Mouse (Mus musculus) midbrain, embryonic 11.5 days (tissue): ENCODE results near the gene Pmp22. TPM values are rescaled to one million over a fixed set of nuclear protein-coding genes. Genes with fewer than 3 reads are reported as not detected.
A peak's percentile ranks its signal among the peaks of the same experiment; 100 is the strongest.

Experiments used
- ATAC-seq: fragments of 200-750 bp; cut with Nextera tagmentation; 2 replicates; pipeline ENCODE4 v1.8.0; 2017; ENCODE audit warnings: moderate TSS enrichment, moderate library complexity; ENCODE audit not compliant: low FRiP score
- DNase-seq: peaks from one replicate; pipeline ENCODE4 v3.0.0; 2015; ENCODE audit warnings: low spot score; ENCODE audit errors: missing footprints
- H3K27ac ChIP-seq: fragments of 300-500 bp; sonication (generic); 2 replicates; pipeline ENCODE4 v1.5.1; 2014; ENCODE audit warnings: low read depth, low read length
- H3K27me3 ChIP-seq: fragments of 300-500 bp; sonication (generic); 2 replicates; pipeline ENCODE4 v1.6.1; 2014; ENCODE audit warnings: mild to moderate bottlenecking, low read length, moderate library complexity, mixed read lengths; ENCODE audit not compliant: control insufficient read depth, insufficient read depth
- H3K36me3 ChIP-seq: fragments of 300-500 bp; sonication (generic); 2 replicates; pipeline ENCODE4 v1.6.1; 2014; ENCODE audit warnings: mild to moderate bottlenecking, low read length, moderate library complexity, mixed read lengths; ENCODE audit not compliant: control insufficient read depth, insufficient read depth
- H3K4me1 ChIP-seq: fragments of 300-500 bp; sonication (generic); 2 replicates; pipeline ENCODE4 v1.6.1; 2014; ENCODE audit warnings: low read length; ENCODE audit not compliant: control insufficient read depth, insufficient read depth
- H3K4me2 ChIP-seq: fragments of 300-500 bp; sonication (generic); 2 replicates; pipeline ENCODE4 v1.6.1; 2014; ENCODE audit warnings: mild to moderate bottlenecking, moderate library complexity
- H3K4me3 ChIP-seq: fragments of 300-500 bp; sonication (generic); 2 replicates; pipeline ENCODE4 v1.5.1; 2014; ENCODE audit warnings: low read depth, low read length
- H3K9ac ChIP-seq: fragments of 300-500 bp; sonication (generic); 2 replicates; pipeline ENCODE4 v1.6.1; 2014; ENCODE audit warnings: low read length
- H3K9me3 ChIP-seq: fragments of 300-500 bp; sonication (generic); 2 replicates; pipeline ENCODE4 v1.6.1; 2016; ENCODE audit warnings: low read length; ENCODE audit not compliant: control insufficient read depth
- WGBS: fragments of 180-500 bp; shearing (Covaris S2); extraction: QIAGEN DNeasy Blood & Tissue Kit; methylation state at CpG from one replicate; pipeline ENCODE4 v1.1.7; 2014; 5-methylcytosine and 5-hydroxymethylcytosine counted together
- polyA plus RNA-seq: library from polyadenylated mRNA; unstranded; fragments of >200 nt; fragmentation: Nextera tagmentation; extraction: Ambion mirVana; gene quantifications from 2 replicates; pipeline ENCODE4 v1.2.1, GENCODE M21; 2014

Pmp22 gene
- polyA plus RNA-seq, 1 experiment from 2014 or later: 34.9 TPM

GRCm38 (mm10) chr11:63103256-63103655 is 25.5 kb upstream of the Pmp22 start:
- Histone ChIP-seq H3K9ac (no peak overlapping the region), H3K27ac (no peak overlapping the region), H3K4me2 (no peak overlapping the region), H3K9me3 (no peaks in the 10 kb centered on the region), H3K4me3 (no peak overlapping the region), H3K36me3 (no peaks in the 10 kb centered on the region), H3K4me1 (no peaks in the 10 kb centered on the region), H3K27me3 (no peaks in the 10 kb centered on the region)
- WGBS: 89% methylated on average over 7 of the region's 7 CpGs
- no peak for ATAC-seq
- DNase-seq: no peak

GRCm38 (mm10) chr11:63104026-63104425 is 24.8 kb upstream of the Pmp22 start:
- WGBS: 96% methylated on average over 2 of the region's 2 CpGs
- H3K27me3 ChIP-seq: no peaks in the 10 kb centered on the region
- H3K27ac ChIP-seq: no peak overlapping the region
- DNase-seq (no peak), ATAC-seq (no peak)
- H3K4me3 ChIP-seq: no peak overlapping the region
- no peaks in the 10 kb centered on the region for H3K4me1 ChIP-seq
- no peak overlapping the region for H3K4me2 ChIP-seq
- no peaks in the 10 kb centered on the region for H3K36me3 ChIP-seq
- no peak overlapping the region for H3K9ac ChIP-seq
- no peaks in the 10 kb centered on the region for H3K9me3 ChIP-seq

DNA sequence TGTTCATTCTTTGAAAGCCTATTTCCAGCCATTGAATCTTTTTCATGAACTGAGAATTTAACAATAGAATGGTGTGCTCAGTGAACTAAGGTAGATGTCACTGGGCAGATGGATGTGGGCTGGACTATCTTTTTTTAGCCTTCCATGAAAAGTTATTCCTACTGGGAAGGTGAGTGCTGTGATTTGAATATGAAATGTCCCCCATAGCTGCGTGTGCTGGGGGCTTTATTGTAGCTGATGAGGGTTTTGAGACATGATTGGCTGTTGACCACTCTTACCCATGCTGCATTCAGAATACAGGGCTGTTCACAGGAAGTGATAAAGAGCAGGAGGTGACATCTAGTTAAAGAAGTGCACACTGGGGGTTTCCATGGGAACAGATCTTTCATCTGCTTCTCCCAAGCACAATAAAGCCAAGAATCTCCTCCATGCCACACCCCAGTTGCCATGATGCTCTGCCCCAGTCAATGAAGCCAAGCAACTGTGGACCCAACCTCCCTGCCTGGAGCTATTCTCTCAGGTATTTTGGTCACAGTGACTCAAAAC is 19.5 kb upstream of the Pmp22 start:
- DNase-seq (peak; percentile 66), ATAC-seq (no peak)
- Histone ChIP-seq H3K9me3 (no peaks in the 10 kb centered on the region), H3K9ac (no peak overlapping the region), H3K4me2 (no peak overlapping the region), H3K4me1 (no peaks in the 10 kb centered on the region), H3K27ac (no peak overlapping the region), H3K27me3 (no peaks in the 10 kb centered on the region), H3K36me3 (no peaks in the 10 kb centered on the region), H3K4me3 (no peak overlapping the region)
- 66% methylated on average over 1 of the region's 1 CpGs for WGBS

DNA sequence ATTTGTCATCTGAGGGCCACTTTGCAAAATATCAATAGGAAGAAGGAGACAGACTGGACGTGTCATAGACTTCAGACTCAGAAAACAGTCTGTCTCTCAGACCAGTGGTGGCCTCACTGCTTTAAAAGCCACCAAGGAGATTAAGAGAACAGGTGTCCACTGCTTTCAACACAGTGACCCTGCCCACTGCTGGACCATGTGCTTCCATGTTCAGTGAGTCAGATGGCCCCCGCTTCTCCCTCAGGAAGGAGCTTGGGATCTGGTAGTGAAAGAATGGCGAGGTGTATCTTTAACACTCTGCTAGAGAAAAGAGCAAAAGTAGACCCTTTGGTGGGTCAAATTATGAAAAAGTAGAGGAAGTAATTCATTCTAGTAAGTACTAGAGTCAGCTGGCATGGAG is 18.5 kb upstream of the Pmp22 start:
- no peaks in the 10 kb centered on the region for H3K4me1 ChIP-seq
- 88% methylated on average over 3 of the region's 3 CpGs for WGBS
- no peak overlapping the region for H3K27ac ChIP-seq
- no peak overlapping the region for H3K4me2 ChIP-seq
- H3K36me3 ChIP-seq: no peaks in the 10 kb centered on the region
- no peaks in the 10 kb centered on the region for H3K9me3 ChIP-seq
- DNase-seq: no peak
- ATAC-seq: no peak
- no peak overlapping the region for H3K4me3 ChIP-seq
- no peaks in the 10 kb centered on the region for H3K27me3 ChIP-seq
- H3K9ac ChIP-seq: no peak overlapping the region

DNA sequence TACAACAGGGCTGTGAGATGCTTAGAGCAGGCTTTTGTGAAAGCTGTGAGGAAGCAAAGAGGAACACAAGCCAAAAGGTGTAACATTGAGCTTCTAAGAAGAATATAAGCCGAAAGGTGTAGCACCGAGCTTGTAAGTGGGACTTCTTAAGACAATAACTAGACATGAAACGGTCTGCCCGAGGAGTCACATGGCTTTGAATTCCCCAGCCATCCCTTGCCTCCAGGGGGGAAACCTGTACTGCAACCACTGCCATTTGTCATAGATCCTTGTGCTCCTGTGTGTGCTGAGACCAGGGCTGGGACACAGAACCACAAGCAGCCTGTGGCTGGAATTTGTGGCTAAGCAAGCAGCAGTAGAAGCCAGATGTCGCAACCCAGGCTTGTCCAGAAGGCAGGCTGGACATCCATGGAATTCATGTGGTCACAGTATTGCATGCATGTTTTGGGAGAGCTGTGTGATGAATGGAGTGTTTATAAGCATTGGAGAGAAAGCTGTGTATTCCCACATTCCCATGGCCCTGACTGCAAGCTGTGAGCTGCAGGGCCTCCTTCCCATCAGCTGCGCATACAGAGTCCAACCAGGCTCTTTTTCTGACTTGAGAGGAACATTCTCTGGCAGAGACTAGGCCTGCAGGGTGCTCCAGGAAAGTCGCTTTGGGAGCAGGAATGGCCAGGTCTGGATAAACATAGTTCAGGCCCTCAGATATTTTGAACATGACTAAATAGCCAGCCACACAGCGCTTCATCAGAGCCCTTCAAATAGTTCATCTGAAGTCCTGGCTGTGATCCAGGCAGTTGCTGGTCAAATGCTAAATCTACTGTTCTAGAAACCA is 13.8 kb upstream of the Pmp22 start:
- no peak for ATAC-seq
- no peak overlapping the region for H3K4me2 ChIP-seq
- no peak overlapping the region for H3K9ac ChIP-seq
- no peak overlapping the region for H3K4me3 ChIP-seq
- H3K9me3 ChIP-seq: no peaks in the 10 kb centered on the region
- no peaks in the 10 kb centered on the region for H3K27me3 ChIP-seq
- no peaks in the 10 kb centered on the region for H3K4me1 ChIP-seq
- DNase-seq: peak; percentile 39
- H3K27ac ChIP-seq: no peak overlapping the region
- 86% methylated on average over 8 of the region's 8 CpGs for WGBS
- no peaks in the 10 kb centered on the region for H3K36me3 ChIP-seq

GRCm38 (mm10) chr11:63116652-63117051 is 12.1 kb upstream of the Pmp22 start:
- 90% methylated on average over 5 of the region's 5 CpGs for WGBS
- no peaks in the 10 kb centered on the region for H3K27me3 ChIP-seq

DNA sequence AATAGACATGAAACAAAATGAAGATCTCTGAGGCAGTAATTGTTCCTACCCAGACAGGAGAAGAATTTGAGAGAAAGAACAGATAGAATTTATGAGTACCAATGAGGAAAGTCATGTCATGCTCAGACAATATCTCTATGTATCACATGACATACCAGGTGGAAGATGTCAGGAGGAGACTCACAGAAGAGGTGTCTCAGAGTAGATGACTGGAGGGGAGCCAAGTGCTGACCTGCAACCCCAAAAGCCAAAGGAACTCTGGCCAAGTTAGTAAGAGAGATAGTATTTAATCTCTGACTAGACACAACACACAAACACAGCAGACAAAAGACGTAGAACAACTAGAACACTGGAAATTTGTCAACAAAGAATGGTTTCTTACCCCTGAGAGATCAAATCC is 11.5 kb upstream of the Pmp22 start:
- 81% methylated on average over 1 of the region's 1 CpGs for WGBS
- Histone ChIP-seq H3K4me2 (no peak overlapping the region), H3K4me1 (no peaks in the 10 kb centered on the region), H3K9ac (no peak overlapping the region), H3K9me3 (no peaks in the 10 kb centered on the region), H3K36me3 (no peaks in the 10 kb centered on the region), H3K4me3 (no peak overlapping the region), H3K27me3 (no peaks in the 10 kb centered on the region), H3K27ac (no peak overlapping the region)
- DNase-seq: no peak
- ATAC-seq: no peak

More at GRCm38 (mm10) chr11:63116652-63117051, 12.1 kb upstream of the Pmp22 start:
- H3K4me3 ChIP-seq: no peak overlapping the region
- DNase-seq: peak; percentile 57
- H3K4me2 ChIP-seq: no peak overlapping the region
- no peaks in the 10 kb centered on the region for H3K9me3 ChIP-seq
- no peak for ATAC-seq
- H3K27ac ChIP-seq: no peak overlapping the region
- H3K9ac ChIP-seq: no peak overlapping the region
- H3K36me3 ChIP-seq: no peaks in the 10 kb centered on the region
- H3K4me1 ChIP-seq: no peaks in the 10 kb centered on the region

DNA sequence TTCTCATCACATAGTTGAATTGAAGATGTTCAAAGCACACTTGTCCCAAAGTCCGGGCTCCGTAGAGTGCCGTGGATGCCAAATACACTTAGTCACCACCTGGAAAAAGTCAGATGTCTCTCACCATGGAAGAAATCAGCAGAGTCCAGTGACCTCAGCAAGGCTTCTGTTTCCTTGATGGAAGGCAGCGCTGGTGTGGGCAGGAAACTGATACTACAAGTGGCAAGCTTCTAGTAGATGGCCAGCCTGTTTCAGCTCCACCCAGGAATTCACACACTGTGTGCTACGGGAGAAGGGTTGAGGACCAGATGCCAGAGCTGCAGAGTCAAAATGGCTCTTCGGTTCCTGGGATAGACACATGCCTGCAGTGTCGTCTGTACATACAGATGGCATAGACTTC is 9.0 kb upstream of the Pmp22 start:
- Histone ChIP-seq H3K9me3 (no peaks in the 10 kb centered on the region), H3K27ac (no peak overlapping the region), H3K4me2 (no peak overlapping the region), H3K4me3 (no peak overlapping the region), H3K27me3 (no peaks in the 10 kb centered on the region), H3K4me1 (no peaks in the 10 kb centered on the region), H3K9ac (no peak overlapping the region), H3K36me3 (no peaks in the 10 kb centered on the region)
- ATAC-seq (no peak), DNase-seq (no peak)
- 86% methylated on average over 7 of the region's 7 CpGs for WGBS

DNA sequence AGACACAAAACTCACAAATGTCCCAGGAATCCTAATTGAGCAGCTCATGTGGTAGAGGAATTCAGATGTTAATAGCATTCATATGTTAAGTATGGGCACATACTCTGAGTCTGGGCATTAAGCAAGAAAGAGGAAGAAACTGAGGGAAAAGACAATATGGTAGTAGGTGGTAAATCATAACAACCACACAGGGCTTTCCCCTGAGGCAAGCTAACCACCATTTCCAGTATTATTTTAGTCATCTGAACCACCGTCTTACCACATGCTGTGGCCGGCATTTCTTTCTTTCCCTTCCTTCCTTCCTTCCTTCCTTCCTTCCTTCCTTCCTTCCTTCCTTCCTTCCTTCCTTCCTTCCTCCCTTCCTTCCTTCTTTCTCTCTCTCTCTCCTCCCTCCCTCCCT is 6.5 kb upstream of the Pmp22 start:
- no peaks in the 10 kb centered on the region for H3K9me3 ChIP-seq
- no peaks in the 10 kb centered on the region for H3K4me1 ChIP-seq
- no peaks in the 10 kb centered on the region for H3K36me3 ChIP-seq
- H3K9ac ChIP-seq: no peak overlapping the region
- H3K27me3 ChIP-seq: no peaks in the 10 kb centered on the region
- H3K27ac ChIP-seq: no peak overlapping the region
- DNase-seq: peak; percentile 68
- no peak for ATAC-seq
- WGBS: 82% methylated on average over 2 of the region's 2 CpGs
- H3K4me2 ChIP-seq: no peak overlapping the region
- no peak overlapping the region for H3K4me3 ChIP-seq
